ENCODE assay signal across 13 mouse cellular contexts in genomic region chr5:66005041-66005678, GRCm38 (mm10). TPM values are rescaled to one million over a fixed set of nuclear protein-coding genes. Genes with fewer than 3 reads are reported as not detected.
A peak's percentile ranks its signal among the peaks of the same experiment; 100 is the strongest.
DNase-seq lines count a peak whose midpoint lies in the region; ATAC-seq lines count a peak whose summit lies in the region.
"Had no signal": no experiment of that assay in that cellular context is flagged by ENCODE, and none has a peak within 500 bp of the region (broad histone marks: within the 10 kb centered on the region; RNA-seq: fewer than 3 reads in every experiment).

No protein-coding gene starts in this region.

- H3K4me3 ChIP-seq in forebrain, embryonic 11.5 days (ENCODE audit: low read depth, low read length), result no peak overlapping the region
- H3K4me3 ChIP-seq in forebrain, embryonic 12.5 days (replicated peaks), result no peak overlapping the region
- H3K4me3 ChIP-seq in liver, embryonic 15.5 days (replicated peaks), result peak overlapping the region; percentile 19; the same call in 1 of the 2 replicates
- H3K4me3 ChIP-seq: midbrain, embryonic 12.5 days had no signal

- no peak for ATAC-seq in forebrain, embryonic 11.5 days (replicated peaks; ENCODE audit: low FRiP score)
- ATAC-seq in forebrain, embryonic 12.5 days (ENCODE audit: low FRiP score), result no peak
- ATAC-seq in liver, embryonic 15.5 days (ENCODE audit: insufficient read depth), result no peak
- ATAC-seq: Patski had no signal

- H3K4me1 ChIP-seq in forebrain, embryonic 11.5 days (replicated peaks; ENCODE audit: control insufficient read depth, insufficient read depth, low read length), result no peaks in the 10 kb centered on the region
- no peaks in the 10 kb centered on the region for H3K4me1 ChIP-seq in forebrain, embryonic 12.5 days
- peaks cover 4% of the 10 kb centered on the region; the same call in 1 of the 2 replicates for H3K4me1 ChIP-seq in liver, embryonic 15.5 days (replicated peaks)
- H3K4me1 ChIP-seq: midbrain, embryonic 12.5 days had no signal

- H3K27me3 ChIP-seq in forebrain, embryonic 11.5 days (ENCODE audit: control insufficient read depth, insufficient read depth, low read length), result no peaks in the 10 kb centered on the region
- H3K27me3 ChIP-seq in forebrain, embryonic 12.5 days, result no peaks in the 10 kb centered on the region
- peaks cover 5% of the 10 kb centered on the region; the same call in 1 of the 2 replicates for H3K27me3 ChIP-seq in liver, embryonic 15.5 days
- H3K27me3 ChIP-seq: midbrain, embryonic 12.5 days; Patski had no signal

- no peaks in the 10 kb centered on the region for H3K9me3 ChIP-seq in forebrain, embryonic 11.5 days (ENCODE audit: control insufficient read depth, low read length)
- no peaks in the 10 kb centered on the region for H3K9me3 ChIP-seq in forebrain, embryonic 12.5 days
- H3K9me3 ChIP-seq in liver, embryonic 15.5 days (replicated peaks), result no peaks in the 10 kb centered on the region
- H3K9me3 ChIP-seq: midbrain, embryonic 12.5 days had no signal

- peak; percentile 28 for DNase-seq in forebrain, embryonic 11.5 days (ENCODE audit: low spot score)
- DNase-seq in urinary bladder, postnatal 14 days (ENCODE audit: low spot score), result peak; percentile 35
- no peak for DNase-seq in urinary bladder, postnatal 10 days (ENCODE audit: low spot score)
- peak; percentile 71 for DNase-seq in yolk sac, embryonic 10.5 days (ENCODE audit: low spot score)
- DNase-seq in gastrocnemius, adult 8-10 months (ENCODE audit: low spot score in 2 of 2), result no peak
- no peak for DNase-seq in adrenal gland, postnatal 4 days (ENCODE audit: low spot score in 2 of 2)
- DNase-seq: gastrocnemius, postnatal 36 days; spleen, adult 18-20 months had no signal

- no peak overlapping the region for H3K4me2 ChIP-seq in forebrain, embryonic 11.5 days (ENCODE audit: low read depth, low read length, severe bottlenecking)
- no peak overlapping the region for H3K4me2 ChIP-seq in forebrain, embryonic 12.5 days
- H3K4me2 ChIP-seq in liver, embryonic 15.5 days, result peak overlapping the region; percentile 44; the same call in 1 of the 2 replicates
- H3K4me2 ChIP-seq: midbrain, embryonic 12.5 days had no signal

- no peak overlapping the region for H3K9ac ChIP-seq in forebrain, embryonic 11.5 days (ENCODE audit: low read length)
- no peak overlapping the region for H3K9ac ChIP-seq in forebrain, embryonic 12.5 days
- H3K9ac ChIP-seq in liver, embryonic 15.5 days, result no peak overlapping the region
- H3K9ac ChIP-seq: midbrain, embryonic 12.5 days had no signal

- H3K36me3 ChIP-seq in forebrain, embryonic 11.5 days (ENCODE audit: control insufficient read depth, insufficient read depth, low read length), result no peaks in the 10 kb centered on the region
- H3K36me3 ChIP-seq in forebrain, embryonic 12.5 days (replicated peaks), result no peaks in the 10 kb centered on the region
- no peaks in the 10 kb centered on the region for H3K36me3 ChIP-seq in liver, embryonic 15.5 days (replicated peaks)
- H3K36me3 ChIP-seq: midbrain, embryonic 12.5 days had no signal

- H3K27ac ChIP-seq in forebrain, embryonic 11.5 days (ENCODE audit: low read depth, low read length), result no peak overlapping the region
- H3K27ac ChIP-seq in forebrain, embryonic 12.5 days, result no peak overlapping the region
- no peak overlapping the region for H3K27ac ChIP-seq in liver, embryonic 15.5 days (replicated peaks)
- H3K27ac ChIP-seq: midbrain, embryonic 12.5 days had no signal

- 45% methylated on average over 16 of the region's 16 CpGs for WGBS in forebrain, embryonic 11.5 days
- 53% methylated on average over 16 of the region's 16 CpGs for WGBS in forebrain, embryonic 12.5 days
- WGBS in liver, embryonic 15.5 days (ENCODE audit: insufficient replicate concordance), result 25% methylated on average over 16 of the region's 16 CpGs

RNA-seq across cellular contexts. Expression of gene 9130230L23Rik, which starts 1.1 kb away (rescaled TPM):
- 0.21 and 0.32 TPM in 2 replicates for polyA plus RNA-seq in forebrain, embryonic 11.5 days (2014; fragmentation: Nextera tagmentation; extraction: Ambion mirVana)
- 0.13 TPM in 1 of 2 replicates, not detected in the other for polyA plus RNA-seq in forebrain, embryonic 12.5 days (2016; fragmentation: Nextera tagmentation; extraction: Ambion mirVana)
- polyA plus RNA-seq in liver, embryonic 15.5 days (2015; fragmentation: Nextera tagmentation; extraction: Ambion mirVana), result 0.12 TPM in 1 of 2 replicates, not detected in the other
- under 1 TPM in 1 of 4 experiments, not detected in 3; 0.54 TPM for total RNA-seq in gastrocnemius, adult 8-10 months (2022)
- total RNA-seq in adrenal gland, postnatal 4 days (2021), result under 1 TPM; 0.39 to 0.40 TPM
- total RNA-seq: gastrocnemius, postnatal 36 days; left cerebral cortex, postnatal 25 days had no signal
- polyA plus RNA-seq: midbrain, embryonic 12.5 days; Patski had no signal

Comparison
In these comparisons a context has a peak if more than half of its experiments do, and no peak if none do; other contexts are left out.
1. DNase-seq: peak in forebrain, embryonic 11.5 days (single experiment), urinary bladder, postnatal 14 days (single experiment) and yolk sac, embryonic 10.5 days (single experiment); none in urinary bladder, postnatal 10 days (single experiment), gastrocnemius, adult 8-10 months (0 of 2) and adrenal gland, postnatal 4 days (0 of 2).